Mouse (Mus musculus): Measurements from ENCODE around the gene Scgb1b20. TPM values are rescaled to one million over a fixed set of nuclear protein-coding genes. Genes with fewer than 3 reads are reported as not detected.

Scgb1b20 gene
- not detected in 4 replicates for total RNA-seq (2023; ENCODE audit: inconsistent age)

GRCm38 (mm10) chr7:33372934-33373333 is at the start of gene Scgb1b20:
TSS of gene Scgb1b20 (plus strand) at chr7:33373234.

GRCm38 (mm10) chr7:33366222-33366621 is 6.8 kb upstream of the Scgb1b20 start, which contains the start of gene Scgb2b20:
TSS of gene Scgb2b20 (minus strand) at chr7:33366322.

Other genes starting within 250 kb of the Scgb1b20 start
- gene Scgb2b18, start 199.4 kb upstream of the Scgb1b20 start, total RNA-seq (2023; ENCODE audit: inconsistent age), result not detected in 4 replicates
- not detected in 4 replicates for gene Scgb1b18, start 187.7 kb upstream of the Scgb1b20 start, total RNA-seq (2023; ENCODE audit: inconsistent age)
- not detected in 4 replicates for gene Scgb2b19, start 92.9 kb upstream of the Scgb1b20 start, total RNA-seq (2023; ENCODE audit: inconsistent age)
- gene Scgb1b19, start 85.9 kb upstream of the Scgb1b20 start, total RNA-seq (2023; ENCODE audit: inconsistent age), result not detected in 4 replicates
- gene Scgb2b20, start 6.9 kb upstream of the Scgb1b20 start, total RNA-seq (2023; ENCODE audit: inconsistent age), result not detected in 4 replicates
- gene Scgb2b21, start 147.2 kb downstream of the Scgb1b20 start, total RNA-seq (2023; ENCODE audit: inconsistent age), result not detected in 4 replicates